Mouse (Mus musculus) kidney, postnatal 0 days (tissue): ENCODE measurements around the gene Gm21394. TPM values are rescaled to one million over a fixed set of nuclear protein-coding genes. Genes with fewer than 3 reads are reported as not detected.
"Not testable (repeated sequence)": the region's sequence is repeated elsewhere in the genome, so short reads cannot be mapped to it uniquely, and the experiment has no call there.

Experiments used
- ATAC-seq: fragments of 200-750 bp; cut with Nextera tagmentation; replicated peaks from 2 replicates; pipeline ENCODE4 v1.8.0; 2017; ENCODE audit warnings: low read depth, moderate number of reproducible peaks, moderate TSS enrichment, moderate library complexity; ENCODE audit not compliant: low FRiP score
- DNase-seq: peaks from one replicate; pipeline ENCODE4 v3.0.0-alpha.2; 2016; ENCODE audit warnings: low spot score
- H3K27ac ChIP-seq: fragments of 300-500 bp; sonication (generic); 2 replicates; pipeline ENCODE4 v1.5.1; 2014; ENCODE audit warnings: mild to moderate bottlenecking
- H3K27me3 ChIP-seq: fragments of 300-500 bp; sonication (generic); 2 replicates; pipeline ENCODE4 v1.6.1; 2014; ENCODE audit warnings: low read length, mixed read lengths; ENCODE audit not compliant: insufficient read depth
- H3K36me3 ChIP-seq: fragments of 300-500 bp; sonication (generic); 2 replicates; pipeline ENCODE4 v1.6.1; 2014; ENCODE audit warnings: low read length, mixed read lengths; ENCODE audit not compliant: insufficient read depth
- H3K4me1 ChIP-seq: fragments of 300-500 bp; sonication (generic); replicated peaks from 2 replicates; pipeline ENCODE4 v1.6.1; 2014; ENCODE audit warnings: antibody characterized with exemption, low read length, mixed read lengths; ENCODE audit not compliant: insufficient read depth
- H3K4me2 ChIP-seq: fragments of 300-500 bp; sonication (generic); 2 replicates; pipeline ENCODE4 v1.6.1; 2014; ENCODE audit warnings: mild to moderate bottlenecking, low read length, moderate library complexity, mixed read lengths
- H3K4me3 ChIP-seq: fragments of 300-500 bp; sonication (generic); replicated peaks from 2 replicates; pipeline ENCODE4 v1.5.1; 2014; ENCODE audit warnings: low read depth, low read length
- H3K9ac ChIP-seq: fragments of 300-500 bp; sonication (generic); 2 replicates; pipeline ENCODE4 v1.6.1; 2014; ENCODE audit warnings: low read depth, low read length
- H3K9me3 ChIP-seq: fragments of 300-500 bp; sonication (generic); replicated peaks from 2 replicates; pipeline ENCODE4 v1.6.1; 2016; ENCODE audit warnings: low read length, inconsistent platforms, mixed read lengths
- WGBS: fragments of 180-500 bp; shearing (Covaris S2); extraction: QIAGEN DNeasy Blood & Tissue Kit; methylation state at CpG from one replicate; pipeline ENCODE4 v1.1.7; 2014; 5-methylcytosine and 5-hydroxymethylcytosine counted together
- polyA plus RNA-seq: library from polyadenylated mRNA; unstranded; fragments of >200 nt; fragmentation: Nextera tagmentation; extraction: Ambion mirVana; gene quantifications from 2 replicates; pipeline ENCODE4 v1.2.1, GENCODE M21; 2015

The Gm21394 gene
- polyA plus RNA-seq, result not detected in 2 replicates

GRCm38 (mm10) chrY:84564807-84565206 lies at the start of gene Gm21394:
Gm21394 (minus strand) TSS chrY:84564907.
- H3K4me2 ChIP-seq, ATAC-seq: not testable (repeated sequence)
- WGBS, result no CpG with 5 or more reads among the region's 4 CpGs

More at GRCm38 (mm10) chrY:84564807-84565206, at the start of gene Gm21394:
- H3K9ac ChIP-seq, H3K27me3 ChIP-seq, H3K4me3 ChIP-seq, DNase-seq, H3K9me3 ChIP-seq, H3K27ac ChIP-seq, H3K36me3 ChIP-seq, H3K4me1 ChIP-seq: not testable (repeated sequence)

Other genes starting within 250 kb of the Gm21394 start
- not detected in 2 replicates for gene Gm21409, start 181.8 kb upstream of the Gm21394 start, polyA plus RNA-seq